Mouse (Mus musculus) stomach, postnatal 0 days (tissue): ENCODE results near the gene Rad51b.

ENCODE experiments used
- CTCF ChIP-seq: IDR thresholded peaks from 2 replicates; pipeline ENCODE4 v1.5.1; 2016; ENCODE audit warnings: antibody characterized with exemption, low read depth, mild to moderate bottlenecking, moderate library complexity
- EP300 ChIP-seq: optimal IDR thresholded peaks from 2 replicates; pipeline ENCODE3; 2016; ENCODE audit warnings: antibody characterized with exemption

- TF ChIP-seq CTCF: no peak
- no peak for TF ChIP-seq EP300
Measured at GRCm38 (mm10) chr12:79409126-79409860, 112.2 kb downstream of the Rad51b start.
